Mouse (Mus musculus): ENCODE measurements around the gene Tyms.

DNA sequence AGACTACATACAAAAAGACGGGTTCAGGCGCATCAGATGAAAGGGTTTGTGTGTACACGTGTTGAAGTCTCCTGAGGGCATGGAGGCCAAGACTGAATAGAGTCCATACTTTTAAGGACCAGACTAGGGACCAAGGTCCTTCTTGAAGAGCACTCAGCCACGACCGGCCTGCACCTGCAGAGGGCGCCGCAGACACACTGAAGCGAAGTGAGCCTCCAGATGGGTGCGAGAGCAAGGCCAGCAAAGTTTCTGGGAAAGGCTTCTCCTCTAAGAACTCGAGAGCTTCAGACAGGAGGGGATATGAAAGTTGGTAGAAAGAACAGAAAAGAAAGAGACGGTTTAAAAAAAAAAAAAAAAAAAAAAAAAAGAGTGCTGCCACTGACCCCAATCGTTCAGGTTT lies 30.9 kb upstream of the Tyms start:
- no peak for TF ChIP-seq POLR2A (IDR thresholded peaks at IDR 0.05; ENCODE audit: insufficient read length, low read depth)
- no peak for TF ChIP-seq TCF3 (IDR thresholded peaks at IDR 0.05; ENCODE audit: insufficient read length, low read depth)
- TF ChIP-seq USF1 (IDR thresholded peaks at IDR 0.05; ENCODE audit: low read depth): no peak
- TF ChIP-seq MYOD1 (IDR thresholded peaks at IDR 0.05; ENCODE audit: control insufficient read depth in 1 of 3, insufficient read length in 2 of 3, low read depth in 2 of 3): no peak
- TF ChIP-seq E2F4 (IDR thresholded peaks at IDR 0.05; ENCODE audit: insufficient read depth): no peak
- TF ChIP-seq POLR2AphosphoS2 (IDR thresholded peaks at IDR 0.05; ENCODE audit: insufficient read length, low read depth): no peak
- TF ChIP-seq SRF (IDR thresholded peaks at IDR 0.05; ENCODE audit: control insufficient read depth, insufficient read length, low read depth): no peak
